Mouse (Mus musculus): ENCODE data around the gene Tra2a. TPM values are rescaled to one million over a fixed set of nuclear protein-coding genes. Genes with fewer than 3 reads are reported as not detected.

Gene Tra2a
- total and polyA plus RNA-seq, 3 experiments: 85.2 to 108 TPM; not detected in 1

- Histone ChIP-seq H3K9me3 (replicated peaks; ENCODE audit: insufficient read depth, low read length) (no peaks in the 10 kb centered on the region), H3K27me3 (ENCODE audit: control insufficient read depth in 1 of 2, insufficient read depth in 2 of 2, low read length in 2 of 2) (no peaks in the 10 kb centered on the region), H3K9ac (ENCODE audit: control insufficient read depth, low read depth, low read length, poor library complexity, severe bottlenecking) (no peak overlapping the region), H3K4me1 (ENCODE audit: control insufficient read depth in 1 of 2, insufficient read depth in 2 of 2, low read length in 2 of 2) (no peaks in the 10 kb centered on the region), H3K79me2 (ENCODE audit: control insufficient read depth, insufficient read depth, low read length, poor library complexity) (no peaks in the 10 kb centered on the region), H3K27ac (ENCODE audit: control insufficient read depth, low read depth, low read length) (no peak overlapping the region), H3K36me3 (ENCODE audit: control insufficient read depth in 1 of 2, insufficient read depth in 2 of 2, low read length in 2 of 2) (peaks cover 0 to 18% of the 10 kb centered on the region in 2 experiments; a peak in 2 of 4 replicates), H3K4me3 (ENCODE audit: control insufficient read depth in 1 of 2, insufficient read depth in 1 of 2, low read depth in 2 of 2, low read length in 2 of 2) (no peak overlapping the region)
- no peak for DNase-seq (ENCODE audit: low read depth, low spot score)
- TF ChIP-seq POLR2A (IDR thresholded peaks at IDR 0.05; ENCODE audit: control insufficient read depth in 1 of 2, insufficient read depth in 1 of 2, low read depth in 1 of 2, low read length in 2 of 2, poor library complexity in 1 of 2) (no peak), JUND (IDR thresholded peaks at IDR 0.05; ENCODE audit: low read depth, low read length) (no peak), ETS1 (IDR thresholded peaks at IDR 0.05; ENCODE audit: low read depth, low read length) (no peak), ZNF384 (IDR thresholded peaks at IDR 0.05; ENCODE audit: low read depth, low read length) (no peak), CTCF (IDR thresholded peaks at IDR 0.05 in 2 of 3, conservative IDR thresholded peaks at IDR 0.05 in 1 of 3; ENCODE audit: control insufficient read depth in 1 of 3, insufficient read depth in 1 of 3, low read depth in 2 of 3, low read length in 3 of 3, poor library complexity in 1 of 3, severe bottlenecking in 1 of 3) (no peak), USF1 (IDR thresholded peaks at IDR 0.05; ENCODE audit: low read depth, low read length) (no peak), CHD2 (IDR thresholded peaks at IDR 0.05; ENCODE audit: low read length) (no peak), ELF1 (IDR thresholded peaks at IDR 0.05; ENCODE audit: low read depth, low read length) (no peak), MXI1 (IDR thresholded peaks at IDR 0.05; ENCODE audit: low read depth, low read length) (no peak), MAZ (IDR thresholded peaks at IDR 0.05; ENCODE audit: low read depth, low read length) (no peak)
Observed at GRCm38 (mm10) chr6:49241562-49241961, 22.3 kb downstream of the Tra2a start.

GRCm38 (mm10) chr6:49236331-49236730 is 27.5 kb downstream of the Tra2a start:
- H3K9me3 ChIP-seq (replicated peaks; ENCODE audit: insufficient read depth, low read length): no peaks in the 10 kb centered on the region
- no peaks in the 10 kb centered on the region for H3K36me3 ChIP-seq (ENCODE audit: control insufficient read depth in 1 of 2, insufficient read depth in 2 of 2, low read length in 2 of 2)
- H3K27me3 ChIP-seq (ENCODE audit: control insufficient read depth in 1 of 2, insufficient read depth in 2 of 2, low read length in 2 of 2): no peaks in the 10 kb centered on the region
- TF ChIP-seq POLR2AphosphoS2 (IDR thresholded peaks at IDR 0.05; ENCODE audit: low read length): no peak
- TF ChIP-seq BHLHE40 (IDR thresholded peaks at IDR 0.05; ENCODE audit: borderline replicate concordance, low read depth, low read length): no peak
- no peak for TF ChIP-seq MXI1 (IDR thresholded peaks at IDR 0.05; ENCODE audit: low read depth, low read length)
- TF ChIP-seq JUND (IDR thresholded peaks at IDR 0.05; ENCODE audit: low read depth, low read length): no peak
- no peak for TF ChIP-seq POLR2AphosphoS5 (IDR thresholded peaks at IDR 0.05; ENCODE audit: borderline replicate concordance, low read depth, low read length)
- no peak for TF ChIP-seq MAX (IDR thresholded peaks at IDR 0.05; ENCODE audit: low read length)
- no peak for TF ChIP-seq POLR2A (IDR thresholded peaks at IDR 0.05; ENCODE audit: control insufficient read depth in 1 of 2, insufficient read depth in 1 of 2, low read depth in 1 of 2, low read length in 2 of 2, poor library complexity in 1 of 2)
- TF ChIP-seq USF2 (IDR thresholded peaks at IDR 0.05; ENCODE audit: borderline replicate concordance in 1 of 2, insufficient read depth in 1 of 2, low read depth in 1 of 2, low read length in 2 of 2): no peak
- H3K4me1 ChIP-seq (ENCODE audit: control insufficient read depth in 1 of 2, insufficient read depth in 2 of 2, low read length in 2 of 2): peaks cover 0 to 4% of the 10 kb centered on the region in 2 experiments; a peak in 2 of 4 replicates
- peak; percentile 92 for DNase-seq (ENCODE audit: low read depth, low spot score)
- H3K79me2 ChIP-seq (ENCODE audit: control insufficient read depth, insufficient read depth, low read length, poor library complexity): no peaks in the 10 kb centered on the region
- H3K4me3 ChIP-seq (ENCODE audit: control insufficient read depth in 1 of 2, insufficient read depth in 1 of 2, low read depth in 2 of 2, low read length in 2 of 2): no peak overlapping the region
- no peak overlapping the region for H3K9ac ChIP-seq (ENCODE audit: control insufficient read depth, low read depth, low read length, poor library complexity, severe bottlenecking)
- H3K27ac ChIP-seq (ENCODE audit: control insufficient read depth, low read depth, low read length): no peak overlapping the region
